Mouse (Mus musculus) olfactory bulb, adult 2 months (tissue): ENCODE data around the gene Tm9sf4.

ENCODE experiments used
- CTCF ChIP-seq: fragments of 200-500 bp; IDR thresholded peaks from 2 replicates; pipeline ENCODE4 v1.5.1; 2012; ENCODE audit warnings: low read depth, mild to moderate bottlenecking, low read length, moderate library complexity; ENCODE audit not compliant: insufficient read depth
- POLR2A ChIP-seq: fragments of 200-500 bp; IDR thresholded peaks from 2 replicates; pipeline ENCODE4 v1.6.1; 2012; ENCODE audit warnings: mild to moderate bottlenecking, low read depth, low read length, moderate library complexity; ENCODE audit not compliant: insufficient read depth

- TF ChIP-seq POLR2A (no peak), CTCF (no peak)
Observed at GRCm38 (mm10) chr2:153240701-153241235, 79.7 kb downstream of the Tm9sf4 start.
